Mouse (Mus musculus) hematopoietic stem cell, adult 5-6 weeks (primary cell): Measurements from ENCODE around the gene Gpc6. TPM values are rescaled to one million over a fixed set of nuclear protein-coding genes. Genes with fewer than 3 reads are reported as not detected.

ENCODE experiments used
- ATAC-seq, 2 experiments: fragments of 125-278 bp in 1 of 2; replicated peaks in 1 of 2; 2 replicates each; pipeline ENCODE4 v1.8.0; 2016 to 2017; ENCODE audit warnings: inconsistent platforms in 2 of 2, mild to moderate bottlenecking in 2 of 2, moderate number of reproducible peaks in 2 of 2, low read depth in 1 of 2, moderate TSS enrichment in 1 of 2; ENCODE audit not compliant: low FRiP score in 2 of 2, poor library complexity in 2 of 2, severe bottlenecking in 2 of 2, insufficient read depth in 1 of 2, low TSS enrichment in 1 of 2
- total RNA-seq: library from RNA; stranded (forward); fragments of 172-1452, 232-1000 nt; gene quantifications from 2 replicates; pipeline ENCODE4 v1.2.3, GENCODE M21; 2017

Gpc6 gene
- total RNA-seq, 1 experiment from 2014 or later: not detected

DNA sequence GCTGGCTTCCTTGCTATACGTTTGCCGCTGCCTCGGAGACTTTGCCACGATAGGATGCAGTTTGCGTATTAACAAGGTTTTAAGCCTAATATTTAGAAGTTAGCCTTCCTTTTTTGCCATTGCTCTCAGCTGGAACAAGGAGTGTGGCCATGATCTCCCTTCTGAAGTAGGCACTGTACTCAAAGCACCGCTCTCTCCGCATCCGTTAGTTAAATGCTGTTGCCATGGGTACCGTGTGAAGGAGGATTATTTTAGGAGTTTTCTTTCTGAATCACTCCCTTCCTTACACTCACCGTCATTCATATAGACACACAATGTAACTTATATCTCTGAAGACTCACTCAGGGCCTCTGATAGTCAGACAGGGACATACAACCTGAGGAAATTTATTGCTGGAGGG lies 993.6 kb downstream of the Gpc6 start:
- no peak for ATAC-seq

DNA sequence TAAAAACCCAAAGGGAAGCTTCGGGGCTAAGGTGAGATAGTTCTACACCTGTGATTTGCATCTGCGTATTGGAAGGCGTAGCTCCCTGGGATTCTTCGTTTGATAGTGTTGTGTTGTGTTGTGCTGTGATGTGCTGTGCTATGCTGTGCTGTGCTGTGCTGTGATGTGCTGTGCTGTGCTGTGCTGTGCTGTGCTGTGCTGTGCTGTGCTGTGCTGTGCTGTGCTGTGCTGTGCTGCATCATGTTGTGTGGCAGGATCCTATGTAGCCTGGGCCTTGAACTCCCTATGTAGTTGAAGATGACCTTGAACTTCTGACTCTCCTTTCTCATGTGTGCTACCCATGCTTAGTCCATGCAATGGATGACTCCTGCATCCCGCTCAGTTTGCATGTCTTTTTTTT lies 994.5 kb downstream of the Gpc6 start:
- peak in 1 of 2 experiments; percentile 39; a peak in 1 of 4 replicates for ATAC-seq

DNA sequence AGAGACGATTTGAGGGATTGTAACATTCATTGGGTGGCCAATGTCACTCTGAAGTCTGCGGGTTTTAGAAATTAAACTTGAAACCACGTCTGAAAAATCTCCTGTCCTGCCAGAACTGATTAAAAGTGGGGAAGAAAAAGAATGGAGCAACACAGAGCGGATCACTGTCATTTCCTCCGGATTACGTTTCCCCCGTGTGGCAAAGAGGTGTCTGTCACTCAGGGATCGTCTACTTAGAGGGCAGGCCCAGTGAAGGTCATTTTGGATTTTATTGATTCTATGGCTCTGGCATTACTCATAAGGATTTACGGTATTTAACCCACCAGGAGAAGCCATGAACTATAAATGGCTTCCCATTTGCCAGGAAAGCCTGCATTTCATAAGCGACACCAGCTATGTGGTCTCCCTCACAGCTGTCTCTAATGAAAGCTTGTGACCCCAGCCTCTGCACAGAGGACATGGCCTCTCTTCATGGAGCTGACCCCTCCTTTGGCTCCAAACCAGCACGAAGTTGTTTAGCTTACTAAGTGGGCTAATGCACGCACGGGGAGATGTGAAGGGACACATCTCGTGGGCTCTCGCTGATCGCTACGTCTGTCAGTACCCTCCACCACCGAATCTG lies 996.4 kb downstream of the Gpc6 start:
- ATAC-seq: no peak

DNA sequence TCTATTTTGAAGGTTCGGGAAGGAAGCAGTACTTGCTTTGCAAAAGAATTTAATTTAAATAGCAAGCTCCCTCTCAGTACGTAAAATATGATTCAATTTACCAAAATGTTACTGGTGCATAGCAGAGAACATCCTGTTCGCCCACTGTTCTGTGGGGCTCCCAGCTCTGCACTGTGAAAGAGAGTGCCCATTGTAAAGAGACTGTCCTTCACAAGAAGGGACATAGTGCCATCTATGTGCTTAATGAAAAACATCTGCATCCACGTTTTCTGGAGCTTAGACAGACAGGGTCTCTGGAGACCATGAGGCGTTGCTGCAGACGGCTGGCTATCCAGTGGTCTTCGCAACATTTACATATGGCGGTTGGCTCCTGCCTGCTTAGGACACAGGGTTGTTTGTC lies 998.6 kb downstream of the Gpc6 start:
- no peak for ATAC-seq

- ATAC-seq: no peak
Measured at GRCm38 (mm10) chr14:117930105-117930847, 1005.2 kb downstream of the Gpc6 start.

DNA sequence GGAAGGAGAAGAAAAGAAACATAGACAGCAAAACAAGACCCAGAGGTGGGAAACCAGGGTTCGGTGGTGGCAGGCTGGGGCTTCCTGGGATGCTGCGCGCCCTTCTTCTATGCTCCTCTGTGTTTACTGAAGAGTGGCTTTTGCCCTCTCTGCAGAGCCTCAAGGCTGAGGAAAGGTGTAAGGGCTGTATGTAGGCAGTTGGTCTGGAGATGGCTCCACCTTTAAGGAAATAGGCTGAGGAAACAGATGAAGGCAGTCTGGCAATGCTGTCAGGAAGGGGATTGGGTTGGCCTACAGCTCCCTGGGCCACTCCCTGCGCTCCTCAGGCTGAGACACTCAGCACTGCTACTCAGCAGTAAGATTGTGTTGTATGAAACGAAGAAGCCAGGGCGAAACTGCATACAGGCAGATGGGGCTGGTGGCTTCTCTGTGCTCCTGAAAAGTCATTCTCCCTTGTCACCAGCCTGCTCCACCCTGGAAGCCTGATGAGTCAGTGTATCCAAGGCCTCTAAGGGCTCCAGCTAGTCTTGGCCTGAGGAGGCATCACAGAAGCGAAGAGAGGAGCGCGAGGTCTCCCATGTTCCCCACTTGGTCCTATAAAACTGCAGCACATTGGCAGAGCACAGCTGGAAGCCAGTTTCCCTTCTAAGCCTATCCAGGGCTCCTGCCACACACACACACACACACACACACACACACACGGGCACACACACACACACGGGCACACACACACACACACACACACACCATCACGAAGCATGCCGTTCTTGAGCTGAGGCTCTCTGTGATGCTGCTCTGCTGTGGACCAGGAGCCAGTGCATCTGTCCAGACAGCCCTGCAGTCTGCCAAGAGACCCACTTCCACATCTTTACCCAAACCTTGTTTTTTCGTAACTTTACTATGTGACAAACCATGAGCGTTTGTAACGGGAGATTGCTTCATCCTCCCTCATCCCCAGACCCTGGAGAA lies 1006.0 kb downstream of the Gpc6 start:
- peak in 1 of 2 experiments; percentile 41; a peak in 2 of 4 replicates for ATAC-seq

DNA sequence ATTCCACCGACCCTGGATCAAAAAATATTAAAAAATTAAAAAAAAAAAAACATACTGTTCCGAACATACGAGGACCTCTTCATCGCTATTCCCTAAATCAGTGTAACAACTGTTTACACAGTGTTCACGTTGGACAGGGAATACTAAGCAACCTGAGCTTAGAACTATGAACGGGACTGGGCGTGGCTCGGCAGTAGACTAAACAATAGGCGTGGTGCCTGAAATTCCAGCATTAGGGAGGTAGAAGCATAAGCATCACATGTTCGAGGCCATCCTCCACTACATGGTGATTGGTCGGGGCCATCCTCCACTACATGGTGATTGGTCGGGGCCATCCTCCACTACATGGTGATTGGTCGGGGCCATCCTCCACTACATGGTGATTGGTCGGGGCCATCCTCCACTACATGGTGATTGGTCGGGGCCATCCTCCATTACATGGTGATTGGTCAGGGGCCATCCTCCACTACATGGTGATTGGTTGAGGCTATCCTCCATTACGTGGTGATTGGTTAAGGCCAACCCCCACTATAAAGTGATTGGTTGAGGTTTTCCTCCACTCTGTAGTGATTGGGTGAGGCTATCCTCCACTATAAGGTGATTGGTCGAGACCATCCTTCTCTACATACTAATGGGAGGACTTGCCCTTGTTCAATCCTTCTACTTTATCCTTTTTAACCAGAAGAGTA lies 1007.2 kb downstream of the Gpc6 start:
- no peak for ATAC-seq

GRCm38 (mm10) chr14:117938554-117938953 lies 1013.4 kb downstream of the Gpc6 start:
- ATAC-seq: peak in 1 of 2 experiments; percentile 12; a peak in 1 of 4 replicates

DNA sequence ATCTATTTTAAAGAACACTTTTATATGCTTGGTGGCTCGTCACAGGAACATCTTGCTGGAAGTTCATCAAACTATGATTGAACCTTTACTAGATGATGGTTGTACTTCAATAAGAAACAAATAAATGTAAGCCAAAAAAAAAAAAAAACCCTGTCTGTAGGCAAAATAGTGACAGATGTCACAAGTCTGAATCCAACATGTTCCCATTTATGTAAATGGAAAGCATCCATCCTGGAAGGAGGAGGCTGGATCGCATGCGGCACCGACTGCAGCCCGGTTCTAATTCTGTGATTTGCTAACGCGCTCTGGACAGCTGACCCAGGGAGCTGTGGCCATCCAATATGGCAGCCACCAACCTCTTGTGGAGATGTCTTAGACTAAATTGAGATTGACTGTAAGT lies 1014.4 kb downstream of the Gpc6 start:
- ATAC-seq: no peak

DNA sequence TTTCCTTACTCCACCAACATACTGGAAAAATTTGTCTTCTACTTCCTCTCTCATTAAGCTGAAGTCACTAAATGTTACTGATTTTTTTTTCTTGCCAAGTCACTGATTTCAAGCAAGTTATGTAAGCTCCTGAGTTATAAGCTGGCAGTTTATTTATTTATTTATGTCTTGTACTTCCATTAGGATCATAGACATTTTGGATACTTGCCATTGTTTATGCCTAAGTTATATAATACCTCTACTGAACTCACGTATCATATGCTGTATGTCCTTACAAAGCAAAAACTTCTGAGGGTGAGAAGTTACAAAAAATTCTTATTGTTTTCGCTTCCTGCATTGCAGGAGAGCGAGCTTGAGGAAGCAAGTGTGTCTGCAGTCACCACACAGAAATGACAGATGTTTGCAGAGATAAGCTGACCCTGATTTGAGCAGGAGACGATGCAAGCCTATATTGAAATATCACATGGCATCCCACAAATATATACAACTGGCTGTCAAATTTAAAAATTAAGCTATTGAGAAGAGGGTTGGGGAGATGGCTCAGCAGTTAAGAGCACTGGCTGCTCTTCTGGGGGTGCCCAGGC lies 1020.9 kb downstream of the Gpc6 start:
- ATAC-seq: peak; percentile 62 to 92

- ATAC-seq: no peak
Measured at GRCm38 (mm10) chr14:117951265-117951664, 1026.2 kb downstream of the Gpc6 start.

- ATAC-seq: peak; percentile 57 to 69
Measured at GRCm38 (mm10) chr14:117951686-117952085, 1026.6 kb downstream of the Gpc6 start.

GRCm38 (mm10) chr14:117956051-117956450 lies 1030.9 kb downstream of the Gpc6 start:
- ATAC-seq: no peak

DNA sequence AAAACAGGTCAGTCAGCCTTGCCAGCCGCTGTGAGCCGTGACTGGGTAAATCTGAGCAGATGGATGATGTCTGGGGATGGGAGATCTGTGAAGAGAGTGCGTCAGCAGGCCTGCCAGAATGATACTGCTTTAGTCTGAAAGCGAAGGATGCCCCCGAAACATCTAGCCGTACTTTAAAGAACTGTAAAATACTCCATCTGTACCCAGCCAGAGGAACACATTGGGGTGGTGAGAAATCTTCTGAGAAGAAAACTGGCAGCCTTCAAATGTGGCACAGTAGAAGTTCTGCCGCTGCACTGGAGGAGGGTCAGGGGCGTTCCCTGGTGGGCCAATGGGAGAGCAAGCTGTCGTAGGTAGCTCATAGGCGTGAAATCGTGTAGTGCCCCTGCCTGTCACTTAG lies 1033.3 kb downstream of the Gpc6 start:
- no peak for ATAC-seq

GRCm38 (mm10) chr14:117961267-117961666 lies 1036.2 kb downstream of the Gpc6 start:
- no peak for ATAC-seq

GRCm38 (mm10) chr14:117961844-117962243 lies 1036.7 kb downstream of the Gpc6 start:
- ATAC-seq: no peak

GRCm38 (mm10) chr14:117962453-117962852 lies 1037.3 kb downstream of the Gpc6 start:
- peak; percentile 44 to 62; a peak in 2 of 4 replicates for ATAC-seq
